ENCODE assay signal across 9 mouse cellular contexts in the genomic region with DNA sequence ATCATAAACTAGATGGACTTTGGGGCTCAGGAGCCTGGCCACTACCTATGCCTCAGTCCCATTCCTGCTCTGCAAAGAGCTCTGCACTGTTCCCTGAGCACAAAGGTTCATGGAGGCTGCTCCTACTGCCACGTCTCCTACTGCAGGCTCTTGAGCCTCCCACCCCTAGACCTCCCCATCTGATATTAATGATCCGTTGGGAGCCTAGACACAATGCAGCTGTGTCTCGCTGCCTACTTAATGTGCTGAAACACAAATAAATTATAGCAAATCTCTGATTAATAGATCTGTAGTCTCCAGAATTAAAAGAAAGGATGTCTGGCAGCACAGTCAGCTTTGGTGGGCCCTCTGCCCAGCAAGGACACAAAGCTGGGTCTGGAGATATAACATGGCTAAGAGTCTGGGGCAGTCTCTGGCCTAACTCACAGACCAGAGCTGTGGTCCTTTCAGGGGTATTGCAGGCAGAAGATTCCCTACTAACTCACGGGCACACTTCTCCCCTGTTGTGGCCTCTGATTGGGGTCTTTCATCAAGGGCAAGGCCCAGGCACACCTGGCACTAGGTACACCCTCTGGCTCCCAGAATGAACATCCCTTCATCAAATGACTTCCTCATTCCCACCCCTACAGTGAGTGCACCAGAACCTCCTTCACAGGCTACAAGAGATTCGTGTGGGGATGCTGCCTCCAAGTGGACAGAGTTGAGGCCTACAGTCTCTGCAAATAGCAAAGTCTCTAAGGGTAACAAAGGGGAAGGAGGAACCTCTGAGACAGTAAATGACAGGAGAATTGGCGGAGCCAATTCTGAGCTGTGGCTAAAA. TPM values are rescaled to one million over a fixed set of nuclear protein-coding genes. Genes with fewer than 3 reads are reported as not detected.
DNase-seq lines count a peak whose midpoint lies in the region; ATAC-seq and TF ChIP-seq lines count a peak whose summit lies in the region.
"Had no signal": no experiment of that assay in that cellular context is flagged by ENCODE, and none has a peak within 500 bp of the region (broad histone marks: within the 10 kb centered on the region; RNA-seq: fewer than 3 reads in every experiment).

No protein-coding gene starts in this region.

- H3K27ac ChIP-seq in forebrain, embryonic 12.5 days = no peak overlapping the region
- H3K27ac ChIP-seq in olfactory bulb, adult 2 months (ENCODE audit: insufficient read depth, low read depth, low read length) = peak overlapping the region; percentile 64

- intact Hi-C loops in heart, postnatal 36 days (cut with DNase I) = loop anchor here (1.0 to 5.0 kb wide), 3 partner anchors 44 to 142 kb away; no protein-coding TSS in a partner anchor

- ATAC-seq in G1E (ENCODE audit: extremely low read depth, insufficient number of reproducible peaks, low FRiP score, poor library complexity, severe bottlenecking) = peak; percentile 68
- peak; percentile 88 for ATAC-seq in forebrain, embryonic 12.5 days (ENCODE audit: low FRiP score)

- no peaks in the 10 kb centered on the region for H3K27me3 ChIP-seq in G1E (ENCODE audit: insufficient read depth, low read length)
- H3K27me3 ChIP-seq in forebrain, embryonic 12.5 days = no peaks in the 10 kb centered on the region
- H3K27me3 ChIP-seq: megakaryocyte, embryonic 14.5 days had no signal

- H3K4me3 ChIP-seq in G1E (ENCODE audit: low read depth, low read length) = no peak overlapping the region
- H3K4me3 ChIP-seq in forebrain, embryonic 12.5 days (replicated peaks) = no peak overlapping the region
- no peak overlapping the region for H3K4me3 ChIP-seq in lung, adult 2 months (replicated peaks; ENCODE audit: extremely low read depth, low read depth, low read length)
- no peak overlapping the region for H3K4me3 ChIP-seq in olfactory bulb, adult 2 months (ENCODE audit: insufficient read depth, low read depth, low read length)
- H3K4me3 ChIP-seq: megakaryocyte, embryonic 14.5 days had no signal

- H3K9ac ChIP-seq in forebrain, embryonic 12.5 days = no peak overlapping the region

- H3K4me1 ChIP-seq in G1E (ENCODE audit: insufficient read depth, low read depth, low read length) = peaks cover 6% of the 10 kb centered on the region; the same call in 1 of the 2 replicates
- no peaks in the 10 kb centered on the region for H3K4me1 ChIP-seq in forebrain, embryonic 12.5 days
- H3K4me1 ChIP-seq in lung, adult 2 months (ENCODE audit: control insufficient read depth, insufficient read depth, low read length) = no peaks in the 10 kb centered on the region
- H3K4me1 ChIP-seq in olfactory bulb, adult 2 months (ENCODE audit: control insufficient read depth, insufficient read depth, low read length) = peaks cover 13% of the 10 kb centered on the region

- H3K36me3 ChIP-seq in G1E (replicated peaks) = peaks cover 98% of the 10 kb centered on the region
- H3K36me3 ChIP-seq in forebrain, embryonic 12.5 days (replicated peaks) = peaks cover 37% of the 10 kb centered on the region

- peak; percentile 81 for TF ChIP-seq CTCF in G1E (IDR thresholded peaks at IDR 0.05; ENCODE audit: low read depth, low read length)
- peak; percentile 83 for TF ChIP-seq CTCF in lung, adult 2 months (IDR thresholded peaks at IDR 0.05; ENCODE audit: insufficient read depth, low read length)
- TF ChIP-seq CTCF in olfactory bulb, adult 2 months (IDR thresholded peaks at IDR 0.05; ENCODE audit: insufficient read depth, low read depth, low read length) = no peak

- no peaks in the 10 kb centered on the region for H3K9me3 ChIP-seq in G1E (replicated peaks)
- no peaks in the 10 kb centered on the region for H3K9me3 ChIP-seq in forebrain, embryonic 12.5 days
- H3K9me3 ChIP-seq: megakaryocyte, embryonic 14.5 days had no signal

- DNase-seq in G1E (ENCODE audit: low spot score) = peak; percentile 65
- peak; percentile 76 for DNase-seq in c-Kit-positive CD71-positive TER-119-positive erythroid progenitor cells, embryonic 14.5 days (ENCODE audit: low spot score)
- DNase-seq in heart, postnatal 36 days = peak; percentile 76 to 81
- DNase-seq in layer of hippocampus, adult 18-20 months (ENCODE audit: low spot score in 2 of 2) = peak; percentile 70 to 82
- peak; percentile 71 for DNase-seq in lung, adult 2 months
- peak; percentile 38 for DNase-seq in testis, postnatal 14 days (ENCODE audit: low spot score)

- 60% methylated on average over 6 of the region's 6 CpGs for WGBS in forebrain, embryonic 12.5 days
- WGBS in lung, adult 2 months = 59% methylated on average over 6 of the region's 6 CpGs
- WGBS in olfactory bulb, adult 2 months = 22% methylated on average over 6 of the region's 6 CpGs

- no peak overlapping the region for H3K4me2 ChIP-seq in forebrain, embryonic 12.5 days

- TF ChIP-seq POLR2A in lung, adult 2 months (IDR thresholded peaks at IDR 0.05; ENCODE audit: borderline replicate concordance, extremely low read depth, low read depth, low read length) = no peak
- no peak for TF ChIP-seq POLR2A in olfactory bulb, adult 2 months (IDR thresholded peaks at IDR 0.05; ENCODE audit: insufficient read depth, low read depth, low read length)

RNA-seq across cellular contexts. Expression of gene Chid1, which starts 14.7 kb away (rescaled TPM):
- total RNA-seq in G1E (2014; fragmentation: Nextera tagmentation) (15.4 and 19.4 TPM in 2 replicates), G1E (2017) (25.1 and 32.5 TPM in 2 replicates)
- 14.4 and 19.2 TPM in 2 replicates for polyA plus RNA-seq in G1E (2012)
- polyA plus RNA-seq in forebrain, embryonic 12.5 days (2016; fragmentation: Nextera tagmentation; extraction: Ambion mirVana) = 24.0 and 24.2 TPM in 2 replicates
- total RNA-seq in heart, postnatal 36 days (2021) = 10 to 100 TPM; 43.2 to 48.5 TPM
- 10 to 100 TPM; 72.6 to 76.2 TPM for total RNA-seq in layer of hippocampus, adult 18-20 months (2021)
- 19.6 and 20.4 TPM in 2 replicates for polyA plus RNA-seq in lung, adult 2 months (2012; rRNA removed)
- not detected in 2 replicates for polyA plus RNA-seq in olfactory bulb, adult 2 months (2012; ENCODE audit: insufficient read depth, insufficient read length, low replicate concordance, missing spikeins)

RNA-seq across cellular contexts. Expression of gene Ap2a2, which starts 37.0 kb away (rescaled TPM):
- total RNA-seq in G1E (2014; fragmentation: Nextera tagmentation) (1.0 and 3.2 TPM in 2 replicates), G1E (2017) (4.5 and 5.3 TPM in 2 replicates)
- polyA plus RNA-seq in G1E (2012) = 2.8 TPM in 2 replicates
- polyA plus RNA-seq in forebrain, embryonic 12.5 days (2016; fragmentation: Nextera tagmentation; extraction: Ambion mirVana) = 106 and 112 TPM in 2 replicates
- total RNA-seq in heart, postnatal 36 days (2021) = 10 to 100 TPM; 54.9 to 57.6 TPM
- total RNA-seq in layer of hippocampus, adult 18-20 months (2021) = 100 to 1,000 TPM; 233 to 238 TPM
- 46.3 and 58.1 TPM in 2 replicates for polyA plus RNA-seq in lung, adult 2 months (2012; rRNA removed)
- not detected in 2 replicates for polyA plus RNA-seq in olfactory bulb, adult 2 months (2012; ENCODE audit: insufficient read depth, insufficient read length, low replicate concordance, missing spikeins)

RNA-seq across cellular contexts. Expression of gene Tspan4, which starts 49.9 kb away (rescaled TPM):
- total RNA-seq in G1E (2014; fragmentation: Nextera tagmentation) (13.5 and 14.6 TPM in 2 replicates), G1E (2017) (28.7 and 35.3 TPM in 2 replicates)
- 15.3 and 16.2 TPM in 2 replicates for polyA plus RNA-seq in G1E (2012)
- polyA plus RNA-seq in forebrain, embryonic 12.5 days (2016; fragmentation: Nextera tagmentation; extraction: Ambion mirVana) = 18.8 and 24.2 TPM in 2 replicates
- 10 to 100 TPM; 27.3 to 44.1 TPM for total RNA-seq in heart, postnatal 36 days (2021)
- total RNA-seq in layer of hippocampus, adult 18-20 months (2021) = 10 to 100 TPM; 11.3 to 11.7 TPM
- 91.1 and 150 TPM in 2 replicates for polyA plus RNA-seq in lung, adult 2 months (2012; rRNA removed)
- not detected in 2 replicates for polyA plus RNA-seq in olfactory bulb, adult 2 months (2012; ENCODE audit: insufficient read depth, insufficient read length, low replicate concordance, missing spikeins)

RNA-seq across cellular contexts. Expression of gene Polr2l, which starts 50.0 kb away (rescaled TPM):
- total RNA-seq in G1E (2014; fragmentation: Nextera tagmentation) = 13.0 and 18.7 TPM in 2 replicates
- 61.0 and 66.9 TPM in 2 replicates for total RNA-seq in G1E (2017)
- 58.3 and 69.4 TPM in 2 replicates for polyA plus RNA-seq in G1E (2012)
- polyA plus RNA-seq in forebrain, embryonic 12.5 days (2016; fragmentation: Nextera tagmentation; extraction: Ambion mirVana) = 69.8 and 78.4 TPM in 2 replicates
- total RNA-seq in heart, postnatal 36 days (2021) = 10 to 100 TPM; 76.0 to 83.7 TPM
- total RNA-seq in layer of hippocampus, adult 18-20 months (2021) = 10 to 100 TPM; 39.2 to 42.8 TPM
- polyA plus RNA-seq in lung, adult 2 months (2012; rRNA removed) = 29.0 and 30.9 TPM in 2 replicates
- polyA plus RNA-seq in olfactory bulb, adult 2 months (2012; ENCODE audit: insufficient read depth, insufficient read length, low replicate concordance, missing spikeins) = not detected in 2 replicates

RNA-seq across cellular contexts. Expression of gene Cd151, which starts 57.8 kb away (rescaled TPM):
- total RNA-seq in G1E (2014; fragmentation: Nextera tagmentation) = 6.4 and 13.8 TPM in 2 replicates
- total RNA-seq in G1E (2017) = 18.1 and 24.3 TPM in 2 replicates
- polyA plus RNA-seq in G1E (2012) = 8.0 and 13.3 TPM in 2 replicates
- 13.9 and 18.2 TPM in 2 replicates for polyA plus RNA-seq in forebrain, embryonic 12.5 days (2016; fragmentation: Nextera tagmentation; extraction: Ambion mirVana)
- 100 to 1,000 TPM; 299 to 300 TPM for total RNA-seq in heart, postnatal 36 days (2021)
- total RNA-seq in layer of hippocampus, adult 18-20 months (2021) = 10 to 100 TPM; 24.2 to 26.0 TPM
- 537 and 555 TPM in 2 replicates for polyA plus RNA-seq in lung, adult 2 months (2012; rRNA removed)
- polyA plus RNA-seq in olfactory bulb, adult 2 months (2012; ENCODE audit: insufficient read depth, insufficient read length, low replicate concordance, missing spikeins) = not detected in 2 replicates

Comparison
In these comparisons a context has a peak if more than half of its experiments do, and no peak if none do; other contexts are left out.
1. RNA of gene Tspan4, which starts 49.9 kb away (polyA plus RNA-seq): 91.1 to 150 TPM in lung, adult 2 months, 18.8 to 24.2 TPM in forebrain, embryonic 12.5 days and 15.3 to 16.2 TPM in G1E; not detected in olfactory bulb, adult 2 months; every median in the first group is over 10 times any median in the second.
2. Peak in every context shown above with its lines, with median percentiles within 50 percentile points of each other: DNase-seq.